Mouse (Mus musculus) thymus, adult 2 months (tissue): ENCODE measurements at regions not wholly inside any gene's neighbourhood (a gene's known extent, or its start where the extent isn't known, plus 50 kb on each side); places are given as distances from the start of the nearest gene placed in this dataset.

Experiments used
- CTCF ChIP-seq: fragments of 200-500 bp; IDR thresholded peaks from 2 replicates; pipeline ENCODE4 v1.5.1; 2012; ENCODE audit warnings: mild to moderate bottlenecking, control low read depth, low read length, moderate library complexity, borderline replicate concordance; ENCODE audit not compliant: control insufficient read depth, poor library complexity, insufficient read depth; ENCODE audit errors: extremely low read depth
- POLR2A ChIP-seq: fragments of 200-500 bp; IDR thresholded peaks from 2 replicates; pipeline ENCODE4 v1.6.1; 2012; ENCODE audit warnings: mild to moderate bottlenecking, low read length, control low read depth, moderate library complexity; ENCODE audit not compliant: control insufficient read depth, poor library complexity, insufficient read depth; ENCODE audit errors: extremely low read depth

GRCm38 (mm10) chr12:9169008-9169407, 139.2 kb downstream of the Ttc32 start:
- TF ChIP-seq CTCF (no peak), POLR2A (no peak)
